ENCODE assay signal across 9 mouse cellular contexts in genomic region chr1:59914799-59915198, GRCm38 (mm10). TPM values are rescaled to one million over a fixed set of nuclear protein-coding genes. Genes with fewer than 3 reads are reported as not detected.
DNase-seq lines count a peak whose midpoint lies in the region; ATAC-seq and TF ChIP-seq lines count a peak whose summit lies in the region.
"Had no signal": no experiment of that assay in that cellular context is flagged by ENCODE, and none has a peak within 500 bp of the region (broad histone marks: within the 10 kb centered on the region; RNA-seq: fewer than 3 reads in every experiment).

No protein-coding gene starts in this region.

- intact Hi-C loops in heart, postnatal 10 days (cut with DNase I) = loop anchor here (5.0 kb wide), 1 partner anchor 53 kb away; no protein-coding TSS in a partner anchor

- H3K79me2 ChIP-seq in MEL (ENCODE audit: control insufficient read depth, insufficient read depth, low read length, poor library complexity) (peaks cover 42% of the 10 kb centered on the region), macrophage (ENCODE audit: inconsistent target) (peaks cover 56% of the 10 kb centered on the region)

- TF ChIP-seq CTCF in MEL (IDR thresholded peaks at IDR 0.05 in 2 of 3, conservative IDR thresholded peaks at IDR 0.05 in 1 of 3; ENCODE audit: control insufficient read depth in 1 of 3, insufficient read depth in 1 of 3, low read depth in 2 of 3, low read length in 3 of 3, poor library complexity in 1 of 3, severe bottlenecking in 1 of 3) = no peak
- TF ChIP-seq CTCF in forebrain, postnatal 0 days (IDR thresholded peaks at IDR 0.05; ENCODE audit: low read depth) = no peak

- H3K36me3 ChIP-seq in heart, embryonic 13.5 days = no peaks in the 10 kb centered on the region
- H3K36me3 ChIP-seq in MEL (ENCODE audit: control insufficient read depth in 1 of 2, insufficient read depth in 2 of 2, low read length in 2 of 2) = peaks cover 0 to 41% of the 10 kb centered on the region in 2 experiments; a peak in 2 of 4 replicates
- H3K36me3 ChIP-seq in forebrain, postnatal 0 days (ENCODE audit: insufficient read depth) = no peaks in the 10 kb centered on the region
- no peaks in the 10 kb centered on the region for H3K36me3 ChIP-seq in macrophage (ENCODE audit: inconsistent target)

- 56% methylated on average over 3 of the region's 3 CpGs for WGBS in heart, embryonic 13.5 days
- WGBS in forebrain, postnatal 0 days = 56% methylated on average over 3 of the region's 3 CpGs
- 62% methylated on average over 3 of the region's 3 CpGs for WGBS in macrophage (ENCODE audit: missing documents)

- TF ChIP-seq POLR2A in MEL (IDR thresholded peaks at IDR 0.05; ENCODE audit: control insufficient read depth in 1 of 2, insufficient read depth in 1 of 2, low read depth in 1 of 2, low read length in 2 of 2, poor library complexity in 1 of 2) = peak in 1 of 2 experiments; percentile 67; a peak in 2 of 4 replicates

- peak overlapping the region; percentile 79 for H3K4me2 ChIP-seq in heart, embryonic 13.5 days
- peak overlapping the region; percentile 67 for H3K4me2 ChIP-seq in forebrain, postnatal 0 days (ENCODE audit: low read depth)

- TF ChIP-seq EP300 in MEL (IDR thresholded peaks at IDR 0.05; ENCODE audit: low read depth in 1 of 2, low read length in 2 of 2) = peak; percentile 88 to 91

- no peak overlapping the region for H3K27ac ChIP-seq in heart, embryonic 13.5 days (replicated peaks)
- H3K27ac ChIP-seq in MEL (ENCODE audit: control insufficient read depth, low read depth, low read length) (peak overlapping the region; percentile 97), macrophage (peak overlapping the region; percentile 46; the same call in 1 of the 2 replicates)
- no peak overlapping the region for H3K27ac ChIP-seq in forebrain, postnatal 0 days (ENCODE audit: low read depth, low read length)

- H3K9me3 ChIP-seq in heart, embryonic 13.5 days = no peaks in the 10 kb centered on the region
- no peaks in the 10 kb centered on the region for H3K9me3 ChIP-seq in MEL (replicated peaks; ENCODE audit: insufficient read depth, low read length)
- H3K9me3 ChIP-seq in forebrain, postnatal 0 days (ENCODE audit: low read length) = no peaks in the 10 kb centered on the region

- TF ChIP-seq RAD21 in MEL (IDR thresholded peaks at IDR 0.05; ENCODE audit: low read depth, low read length) = no peak

- no peaks in the 10 kb centered on the region for H3K27me3 ChIP-seq in heart, embryonic 13.5 days (replicated peaks)
- no peaks in the 10 kb centered on the region for H3K27me3 ChIP-seq in MEL (ENCODE audit: control insufficient read depth in 1 of 2, insufficient read depth in 2 of 2, low read length in 2 of 2)
- no peaks in the 10 kb centered on the region for H3K27me3 ChIP-seq in forebrain, postnatal 0 days (ENCODE audit: insufficient read depth, low read length)

- peak overlapping the region; percentile 99 for H3K4me3 ChIP-seq in heart, embryonic 13.5 days
- H3K4me3 ChIP-seq in MEL (ENCODE audit: control insufficient read depth in 1 of 2, insufficient read depth in 1 of 2, low read depth in 2 of 2, low read length in 2 of 2) = peak overlapping the region; percentile 84 to 98
- H3K4me3 ChIP-seq in forebrain, postnatal 0 days (ENCODE audit: low read depth, low read length) = peak overlapping the region; percentile 99
- peak overlapping the region; percentile 34; the same call in 1 of the 2 replicates for H3K4me3 ChIP-seq in macrophage (ENCODE audit: inconsistent target)

- peak overlapping the region; percentile 96; the same call in 1 of the 2 replicates for H3K9ac ChIP-seq in heart, embryonic 13.5 days
- H3K9ac ChIP-seq in MEL (ENCODE audit: control insufficient read depth, low read depth, low read length, poor library complexity, severe bottlenecking) = peak overlapping the region; percentile 93
- peak overlapping the region; percentile 99; the same call in 1 of the 2 replicates for H3K9ac ChIP-seq in forebrain, postnatal 0 days

- no peak for ATAC-seq in heart, embryonic 13.5 days (ENCODE audit: extremely low read depth, insufficient number of reproducible peaks, low FRiP score, low TSS enrichment)
- no peak for ATAC-seq in forebrain, postnatal 0 days

- DNase-seq in heart, postnatal 10 days = no peak
- DNase-seq in MEL (ENCODE audit: low read depth, low spot score) = peak; percentile 83
- no peak for DNase-seq in forebrain, postnatal 0 days
- DNase-seq in adrenal gland, postnatal 10 days = no peak
- no peak for DNase-seq in ovary, postnatal 10 days (ENCODE audit: low spot score)
- no peak for DNase-seq in spleen, postnatal 14 days (ENCODE audit: low spot score in 2 of 2)
- DNase-seq: cerebellum, adult 8-10 months had no signal

- H3K4me1 ChIP-seq in heart, embryonic 13.5 days = peaks cover 32% of the 10 kb centered on the region
- H3K4me1 ChIP-seq in MEL (ENCODE audit: control insufficient read depth in 1 of 2, insufficient read depth in 2 of 2, low read length in 2 of 2) = peaks cover 15 to 39% of the 10 kb centered on the region in 2 experiments
- peaks cover 16% of the 10 kb centered on the region for H3K4me1 ChIP-seq in forebrain, postnatal 0 days (ENCODE audit: insufficient read depth)

TF ChIP-seq in MEL, 35 proteins besides CTCF, POLR2A, EP300 and RAD21 (continues in another document):
- TF ChIP-seq ZKSCAN1 (IDR thresholded peaks at IDR 0.05; ENCODE audit: low read depth, low read length) (no peak), MAX (IDR thresholded peaks at IDR 0.05; ENCODE audit: low read length) (peak; percentile 68), RCOR1 (IDR thresholded peaks at IDR 0.05; ENCODE audit: low read depth, low read length) (peak; percentile 83), SMC3 (IDR thresholded peaks at IDR 0.05; ENCODE audit: low read depth, low read length) (no peak), MXI1 (IDR thresholded peaks at IDR 0.05; ENCODE audit: low read depth, low read length) (peak; percentile 76), POLR2AphosphoS2 (IDR thresholded peaks at IDR 0.05; ENCODE audit: low read length) (peak; percentile 49; the same call in 1 of the 2 replicates), USF2 (IDR thresholded peaks at IDR 0.05; ENCODE audit: borderline replicate concordance in 1 of 2, insufficient read depth in 1 of 2, low read depth in 1 of 2, low read length in 2 of 2) (no peak), TCF12 (IDR thresholded peaks at IDR 0.05; ENCODE audit: low read depth, low read length) (peak; percentile 81), ELF1 (IDR thresholded peaks at IDR 0.05; ENCODE audit: low read depth, low read length) (peak; percentile 73), CHD2 (IDR thresholded peaks at IDR 0.05; ENCODE audit: low read length) (peak; percentile 52), NELFE (IDR thresholded peaks at IDR 0.05; ENCODE audit: low read depth, low read length) (peak; percentile 61), KAT2A (conservative IDR thresholded peaks at IDR 0.05; ENCODE audit: low read depth, low read length) (peak; percentile 50), JUND (IDR thresholded peaks at IDR 0.05; ENCODE audit: low read depth, low read length) (0 out of 2 replicates have a peak, but pooled peaks have one; percentile 58), MYC (IDR thresholded peaks at IDR 0.05; ENCODE audit: low read depth, low read length) (peak; percentile 71; the same call in 1 of the 2 replicates), USF1 (IDR thresholded peaks at IDR 0.05; ENCODE audit: low read depth, low read length) (no peak), ETS1 (IDR thresholded peaks at IDR 0.05; ENCODE audit: low read depth, low read length) (peak; percentile 88), SIN3A (IDR thresholded peaks at IDR 0.05; ENCODE audit: low read length) (peak; percentile 92), MAZ (IDR thresholded peaks at IDR 0.05; ENCODE audit: low read depth, low read length) (peak; percentile 84), POLR2AphosphoS5 (IDR thresholded peaks at IDR 0.05; ENCODE audit: borderline replicate concordance, low read depth, low read length) (no peak), E2F4 (IDR thresholded peaks at IDR 0.05; ENCODE audit: borderline replicate concordance, low read depth, low read length) (0 out of 2 replicates have a peak, but pooled peaks have one; percentile 47), MAFK (IDR thresholded peaks at IDR 0.05; ENCODE audit: borderline replicate concordance, low read depth, low read length) (0 out of 2 replicates have a peak, but pooled peaks have one; percentile 39), MEF2A (IDR thresholded peaks at IDR 0.05; ENCODE audit: extremely low read depth, insufficient replicate concordance, low read depth, low read length, poor library complexity, severe bottlenecking) (0 out of 2 replicates have a peak, but pooled peaks have one; percentile 10), NRF1 (IDR thresholded peaks at IDR 0.05; ENCODE audit: insufficient read depth, low read depth, low read length, poor library complexity, severe bottlenecking) (peak; percentile 29; the same call in 1 of the 2 replicates), TBP (IDR thresholded peaks at IDR 0.05; ENCODE audit: low read depth, low read length) (peak; percentile 90), HCFC1 (IDR thresholded peaks at IDR 0.05; ENCODE audit: low read depth, low read length) (peak; percentile 53), CHD1 (IDR thresholded peaks at IDR 0.05; ENCODE audit: low read depth, low read length) (no peak), TAL1 (IDR thresholded peaks at IDR 0.05; ENCODE audit: low read length) (peak; percentile 42), MYB (IDR thresholded peaks at IDR 0.05; ENCODE audit: low read depth, low read length) (peak; percentile 81), ZNF384 (IDR thresholded peaks at IDR 0.05; ENCODE audit: low read depth, low read length) (peak; percentile 74), GATA1 (IDR thresholded peaks at IDR 0.05; ENCODE audit: low read depth, low read length) (peak; percentile 95)

RNA-seq across cellular contexts. Expression of gene Fam117b, which starts 2.0 kb away (rescaled TPM):
- 3.4 and 3.8 TPM in 2 replicates for polyA plus RNA-seq in heart, embryonic 13.5 days (2015; fragmentation: Nextera tagmentation; extraction: Ambion mirVana)
- 10 to 100 TPM; 15.8 to 26.9 TPM for total RNA-seq in heart, postnatal 10 days (2021)
- 11.2 and 17.1 TPM in 2 replicates for total RNA-seq in MEL (2012; rRNA removed)
- polyA plus RNA-seq in MEL (2012; ENCODE audit: insufficient read depth in 1 of 2, insufficient read length in 2 of 2, low read depth in 1 of 2, low replicate concordance in 2 of 2, missing spikeins in 1 of 2) (10 to 100 TPM in 1 of 2 experiments, not detected in 1; 15.5 TPM), macrophage (2018) (12.7 to 13.7 TPM (median 12.8 TPM) in 3 replicates)
- 53.4 and 79.7 TPM in 2 replicates for total RNA-seq in forebrain, postnatal 0 days (2014; rRNA removed)
- polyA plus RNA-seq in forebrain, postnatal 0 days (2015; fragmentation: Nextera tagmentation; extraction: Ambion mirVana) = 22.1 and 31.8 TPM in 2 replicates
- 10 to 100 TPM in 20 of 26 experiments, 1 to 10 TPM in 6; 2.3 to 65.9 (median 19.1) TPM for total RNA-seq in macrophage (2018; cell fraction: chromatin; rRNA removed)
- total RNA-seq in macrophage (2018; cell fraction: cytosol; rRNA removed) = 10 to 100 TPM; 11.6 to 24.5 (median 17.4) TPM
- total RNA-seq in macrophage (2018; cell fraction: nucleus; rRNA removed) = 10 to 100 TPM in 20 of 26 experiments, 1 to 10 TPM in 6; 7.5 to 62.5 (median 19.6) TPM
- total RNA-seq in adrenal gland, postnatal 10 days (2021) = 10 to 100 TPM; 31.9 to 34.3 TPM

Comparison
In these comparisons a context has a peak if more than half of its experiments do, and no peak if none do; other contexts are left out.
1. H3K27ac ChIP-seq: peak in MEL (single experiment) and macrophage (single experiment); none in heart, embryonic 13.5 days (single experiment) and forebrain, postnatal 0 days (single experiment).
2. H3K4me3 ChIP-seq: peak in every context shown above with its lines; median percentile 99 in heart, embryonic 13.5 days; 99 in forebrain, postnatal 0 days; 91 in MEL; 34 in macrophage.
3. Peak in every context shown above with its lines, with median percentiles within 50 percentile points of each other: H3K9ac ChIP-seq.